Mouse (Mus musculus): Measurements from ENCODE around the gene Mtfr1l. TPM values are rescaled to one million over a fixed set of nuclear protein-coding genes. Genes with fewer than 3 reads are reported as not detected.

Mtfr1l gene
- total and polyA plus RNA-seq, 2 experiments from 2014 or later, result 159 to 207 TPM

- Histone ChIP-seq H3K4me3 (ENCODE audit: low read depth, low read length) (no peak overlapping the region), H3K4me1 (ENCODE audit: control insufficient read depth, insufficient read depth) (no peaks in the 10 kb centered on the region), H3K9me3 (replicated peaks; ENCODE audit: control insufficient read depth, low read length) (no peaks in the 10 kb centered on the region), H3K9ac (replicated peaks; ENCODE audit: low read depth, low read length) (no peak overlapping the region), H3K27me3 (ENCODE audit: control insufficient read depth, insufficient read depth, low read length) (no peaks in the 10 kb centered on the region), H3K36me3 (replicated peaks; ENCODE audit: control insufficient read depth, insufficient read depth, low read length) (no peaks in the 10 kb centered on the region), H3K4me2 (ENCODE audit: low read depth, low read length) (no peak overlapping the region), H3K27ac (ENCODE audit: low read depth) (no peak overlapping the region)
- WGBS, result 86% methylated on average over 5 of the region's 5 CpGs
- DNase-seq (ENCODE audit: low spot score) (no peak), ATAC-seq (ENCODE audit: insufficient read depth, low read depth) (no peak)
- TF ChIP-seq CTCF (IDR thresholded peaks at IDR 0.05; ENCODE audit: low read depth), result no peak
- TF ChIP-seq EP300 (IDR thresholded peaks at IDR 0.05; ENCODE audit: low read depth), result no peak
These were observed 47.0 kb downstream of the Mtfr1l start for GRCm38 (mm10) chr4:134488211-134488610.

- Histone ChIP-seq H3K27ac (ENCODE audit: low read depth) (no peak overlapping the region), H3K4me1 (ENCODE audit: control insufficient read depth, insufficient read depth) (no peaks in the 10 kb centered on the region), H3K9ac (replicated peaks; ENCODE audit: low read depth, low read length) (no peak overlapping the region), H3K4me3 (ENCODE audit: low read depth, low read length) (no peak overlapping the region), H3K36me3 (replicated peaks; ENCODE audit: control insufficient read depth, insufficient read depth, low read length) (no peaks in the 10 kb centered on the region), H3K27me3 (ENCODE audit: control insufficient read depth, insufficient read depth, low read length) (no peaks in the 10 kb centered on the region), H3K4me2 (ENCODE audit: low read depth, low read length) (no peak overlapping the region), H3K9me3 (replicated peaks; ENCODE audit: control insufficient read depth, low read length) (no peaks in the 10 kb centered on the region)
- DNase-seq (ENCODE audit: low spot score) (no peak), ATAC-seq (ENCODE audit: insufficient read depth, low read depth) (no peak)
- no peak for TF ChIP-seq CTCF (IDR thresholded peaks at IDR 0.05; ENCODE audit: low read depth)
- 79% methylated on average over 5 of the region's 5 CpGs for WGBS
These were observed 49.9 kb downstream of the Mtfr1l start for GRCm38 (mm10) chr4:134485151-134485900.

- no peaks in the 10 kb centered on the region for H3K4me1 ChIP-seq (ENCODE audit: control insufficient read depth, insufficient read depth)
- no peak overlapping the region for H3K27ac ChIP-seq (ENCODE audit: low read depth)
- DNase-seq (ENCODE audit: low spot score) (no peak), ATAC-seq (ENCODE audit: insufficient read depth, low read depth) (no peak)
- no peak overlapping the region for H3K4me3 ChIP-seq (ENCODE audit: low read depth, low read length)
- H3K9me3 ChIP-seq (replicated peaks; ENCODE audit: control insufficient read depth, low read length), result no peaks in the 10 kb centered on the region
- TF ChIP-seq EP300 (IDR thresholded peaks at IDR 0.05; ENCODE audit: low read depth) (no peak), CTCF (IDR thresholded peaks at IDR 0.05; ENCODE audit: low read depth) (no peak)
- no peaks in the 10 kb centered on the region for H3K27me3 ChIP-seq (ENCODE audit: control insufficient read depth, insufficient read depth, low read length)
- H3K9ac ChIP-seq (replicated peaks; ENCODE audit: low read depth, low read length), result no peak overlapping the region
- H3K36me3 ChIP-seq (replicated peaks; ENCODE audit: control insufficient read depth, insufficient read depth, low read length), result no peaks in the 10 kb centered on the region
- WGBS, result 74% methylated on average over 10 of the region's 10 CpGs
- H3K4me2 ChIP-seq (ENCODE audit: low read depth, low read length), result no peak overlapping the region
These were observed 51.0 kb downstream of the Mtfr1l start for GRCm38 (mm10) chr4:134484231-134484630.

GRCm38 (mm10) chr4:134483696-134484095 is 51.5 kb downstream of the Mtfr1l start:
- TF ChIP-seq CTCF (IDR thresholded peaks at IDR 0.05; ENCODE audit: low read depth) (no peak), EP300 (IDR thresholded peaks at IDR 0.05; ENCODE audit: low read depth) (no peak)
- Histone ChIP-seq H3K36me3 (replicated peaks; ENCODE audit: control insufficient read depth, insufficient read depth, low read length) (no peaks in the 10 kb centered on the region), H3K4me2 (ENCODE audit: low read depth, low read length) (no peak overlapping the region), H3K27ac (ENCODE audit: low read depth) (no peak overlapping the region), H3K4me1 (ENCODE audit: control insufficient read depth, insufficient read depth) (no peaks in the 10 kb centered on the region), H3K9me3 (replicated peaks; ENCODE audit: control insufficient read depth, low read length) (no peaks in the 10 kb centered on the region), H3K4me3 (ENCODE audit: low read depth, low read length) (no peak overlapping the region), H3K27me3 (ENCODE audit: control insufficient read depth, insufficient read depth, low read length) (no peaks in the 10 kb centered on the region), H3K9ac (replicated peaks; ENCODE audit: low read depth, low read length) (no peak overlapping the region)
- no peak for ATAC-seq (ENCODE audit: insufficient read depth, low read depth)
- WGBS, result 33% methylated on average over 6 of the region's 6 CpGs
- DNase-seq (ENCODE audit: low spot score), result no peak

- TF ChIP-seq CTCF (IDR thresholded peaks at IDR 0.05; ENCODE audit: low read depth), result no peak
- TF ChIP-seq EP300 (IDR thresholded peaks at IDR 0.05; ENCODE audit: low read depth), result no peak
These were observed 52.0 kb downstream of the Mtfr1l start for GRCm38 (mm10) chr4:134483078-134483688.

More at GRCm38 (mm10) chr4:134483078-134483688, 52.0 kb downstream of the Mtfr1l start:
- Histone ChIP-seq H3K4me3 (ENCODE audit: low read depth, low read length) (no peak overlapping the region), H3K4me1 (ENCODE audit: control insufficient read depth, insufficient read depth) (no peaks in the 10 kb centered on the region), H3K27me3 (ENCODE audit: control insufficient read depth, insufficient read depth, low read length) (no peaks in the 10 kb centered on the region), H3K27ac (ENCODE audit: low read depth) (no peak overlapping the region), H3K9ac (replicated peaks; ENCODE audit: low read depth, low read length) (no peak overlapping the region), H3K4me2 (ENCODE audit: low read depth, low read length) (no peak overlapping the region), H3K36me3 (replicated peaks; ENCODE audit: control insufficient read depth, insufficient read depth, low read length) (no peaks in the 10 kb centered on the region), H3K9me3 (replicated peaks; ENCODE audit: control insufficient read depth, low read length) (no peaks in the 10 kb centered on the region)
- DNase-seq (ENCODE audit: low spot score) (no peak), ATAC-seq (ENCODE audit: insufficient read depth, low read depth) (no peak)
- 59% methylated on average over 6 of the region's 6 CpGs for WGBS

Data from heart, postnatal 0 days (tissue).